Mouse (Mus musculus) hindbrain, embryonic 14.5 days (tissue): ENCODE measurements around the gene Kdelr2. TPM values are rescaled to one million over a fixed set of nuclear protein-coding genes. Genes with fewer than 3 reads are reported as not detected.

Source experiments
- ATAC-seq: fragments of 200-750 bp; cut with Nextera tagmentation; 2 replicates; pipeline ENCODE4 v1.8.0; 2017; ENCODE audit warnings: moderate number of reproducible peaks, mild to moderate bottlenecking, moderate TSS enrichment, moderate library complexity; ENCODE audit not compliant: low FRiP score
- DNase-seq: peaks from one replicate; pipeline ENCODE4 v3.0.0-alpha.2; 2015; ENCODE audit warnings: low spot score
- H3K27ac ChIP-seq: fragments of 300-500 bp; sonication (generic); 2 replicates; pipeline ENCODE4 v1.5.1; 2014; ENCODE audit warnings: mild to moderate bottlenecking, moderate library complexity
- H3K27me3 ChIP-seq: fragments of 300-500 bp; sonication (generic); 2 replicates; pipeline ENCODE4 v1.6.1; 2014; ENCODE audit warnings: mild to moderate bottlenecking, low read length, mixed read lengths; ENCODE audit not compliant: control insufficient read depth, insufficient read depth
- H3K36me3 ChIP-seq: fragments of 300-500 bp; sonication (generic); replicated peaks from 2 replicates; pipeline ENCODE4 v1.6.1; 2014; ENCODE audit not compliant: control insufficient read depth, insufficient read depth
- H3K4me1 ChIP-seq: fragments of 300-500 bp; sonication (generic); replicated peaks from 2 replicates; pipeline ENCODE4 v1.6.1; 2014; ENCODE audit warnings: antibody characterized with exemption, low read length, mixed read lengths; ENCODE audit not compliant: control insufficient read depth, insufficient read depth
- H3K4me2 ChIP-seq: fragments of 300-500 bp; sonication (generic); replicated peaks from 2 replicates; pipeline ENCODE4 v1.6.1; 2014; ENCODE audit warnings: mild to moderate bottlenecking, moderate library complexity
- H3K4me3 ChIP-seq: fragments of 300-500 bp; sonication (generic); replicated peaks from 2 replicates; pipeline ENCODE4 v1.5.1; 2014; ENCODE audit warnings: mild to moderate bottlenecking, low read length
- H3K9ac ChIP-seq: fragments of 300-500 bp; sonication (generic); 2 replicates; pipeline ENCODE4 v1.6.1; 2014
- H3K9me3 ChIP-seq: fragments of 300-500 bp; sonication (generic); 2 replicates; pipeline ENCODE4 v1.6.1; 2016; ENCODE audit warnings: low read length; ENCODE audit not compliant: control insufficient read depth
- WGBS: fragments of 180-500 bp; shearing (Covaris S2); extraction: QIAGEN DNeasy Blood & Tissue Kit; methylation state at CpG from one replicate; pipeline ENCODE4 v1.1.7; 2014; 5-methylcytosine and 5-hydroxymethylcytosine counted together
- polyA plus RNA-seq: library from polyadenylated mRNA; unstranded; fragments of >200 nt; fragmentation: Nextera tagmentation; extraction: Ambion mirVana; gene quantifications from 2 replicates; pipeline ENCODE4 v1.2.1, GENCODE M21; 2014

The Kdelr2 gene
- polyA plus RNA-seq, 1 experiment from 2014 or later: 147 TPM

DNA sequence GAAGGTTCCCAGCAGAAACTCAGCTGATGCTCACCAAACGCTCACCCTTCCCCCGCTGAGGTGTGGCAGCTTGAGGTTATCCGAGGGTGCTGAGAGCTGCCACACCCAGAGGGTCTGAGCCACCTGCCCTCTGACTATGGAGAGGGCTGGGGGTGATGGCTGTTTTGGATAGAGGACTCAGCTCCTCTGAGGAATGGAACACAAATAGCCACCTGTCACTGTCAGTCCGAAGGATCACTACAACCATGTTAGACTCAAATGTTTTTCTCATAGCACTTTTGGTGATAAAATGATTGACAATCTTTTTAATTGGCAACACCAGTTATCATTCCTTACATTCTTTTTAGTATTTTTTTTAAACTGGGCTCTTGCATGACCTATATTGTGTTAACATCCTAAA lies 17.8 kb downstream of the Kdelr2 start:
- Histone ChIP-seq H3K4me2 (no peak overlapping the region), H3K27me3 (no peaks in the 10 kb centered on the region), H3K4me1 (no peaks in the 10 kb centered on the region), H3K4me3 (no peak overlapping the region), H3K36me3 (peaks cover 61% of the 10 kb centered on the region), H3K9me3 (no peaks in the 10 kb centered on the region), H3K9ac (no peak overlapping the region), H3K27ac (no peak overlapping the region)
- WGBS: 89% methylated on average over 4 of the region's 4 CpGs
- no peak for ATAC-seq
- no peak for DNase-seq

- Histone ChIP-seq H3K27ac (no peak overlapping the region), H3K36me3 (peaks cover 48% of the 10 kb centered on the region), H3K9ac (no peak overlapping the region), H3K9me3 (no peaks in the 10 kb centered on the region), H3K4me3 (no peak overlapping the region), H3K4me1 (no peaks in the 10 kb centered on the region), H3K27me3 (no peaks in the 10 kb centered on the region), H3K4me2 (no peak overlapping the region)
- 85% methylated on average over 4 of the region's 4 CpGs for WGBS
- ATAC-seq: no peak
- DNase-seq: no peak
These were observed 19.4 kb downstream of the Kdelr2 start for GRCm38 (mm10) chr5:143422990-143423389.

DNA sequence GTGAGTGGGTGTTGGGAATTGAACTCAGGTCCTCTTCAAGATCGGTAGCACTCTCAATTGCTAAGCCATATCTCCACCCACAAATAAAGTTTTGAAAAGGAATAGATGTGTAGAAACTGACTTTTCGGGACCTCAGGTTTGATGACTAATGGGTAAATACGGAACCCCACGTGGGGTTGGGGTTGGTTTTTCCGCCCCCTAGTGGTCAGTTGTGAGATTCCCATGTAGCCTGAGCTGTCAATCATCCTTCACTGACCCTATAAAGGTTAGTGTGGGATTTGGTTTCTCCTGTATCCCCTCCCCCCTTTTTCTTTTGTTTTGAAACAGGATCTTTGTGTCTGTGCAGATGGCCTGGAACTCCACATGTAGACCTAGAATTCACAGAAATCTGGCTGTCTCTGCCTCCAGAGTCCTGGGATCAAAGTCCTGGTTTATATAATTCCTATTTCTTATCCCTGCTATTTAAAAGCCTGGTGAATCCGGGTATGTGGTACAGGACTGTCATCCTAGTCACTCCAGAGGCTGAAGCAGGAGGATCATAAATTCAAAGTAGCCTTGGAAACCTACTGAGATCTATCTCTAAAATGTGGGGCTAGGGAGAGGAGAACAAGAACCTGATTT lies 20.4 kb downstream of the Kdelr2 start:
- no peaks in the 10 kb centered on the region for H3K4me1 ChIP-seq
- no peak overlapping the region for H3K9ac ChIP-seq
- no peak overlapping the region for H3K27ac ChIP-seq
- no peaks in the 10 kb centered on the region for H3K9me3 ChIP-seq
- no peaks in the 10 kb centered on the region for H3K27me3 ChIP-seq
- H3K36me3 ChIP-seq: peaks cover 37% of the 10 kb centered on the region
- no peak for ATAC-seq
- H3K4me3 ChIP-seq: no peak overlapping the region
- 38% methylated on average over 6 of the region's 6 CpGs for WGBS
- DNase-seq: peak; percentile 64
- no peak overlapping the region for H3K4me2 ChIP-seq

- 7% methylated on average over 4 of the region's 4 CpGs for WGBS
- H3K4me3 ChIP-seq: no peak overlapping the region
- H3K27me3 ChIP-seq: no peaks in the 10 kb centered on the region
- no peak overlapping the region for H3K9ac ChIP-seq
- H3K36me3 ChIP-seq: no peaks in the 10 kb centered on the region
- ATAC-seq: no peak
- H3K27ac ChIP-seq: no peak overlapping the region
- DNase-seq: peak; percentile 76
- no peaks in the 10 kb centered on the region for H3K4me1 ChIP-seq
- no peaks in the 10 kb centered on the region for H3K9me3 ChIP-seq
- H3K4me2 ChIP-seq: no peak overlapping the region
These were observed 30.8 kb downstream of the Kdelr2 start for GRCm38 (mm10) chr5:143434421-143434820.

DNA sequence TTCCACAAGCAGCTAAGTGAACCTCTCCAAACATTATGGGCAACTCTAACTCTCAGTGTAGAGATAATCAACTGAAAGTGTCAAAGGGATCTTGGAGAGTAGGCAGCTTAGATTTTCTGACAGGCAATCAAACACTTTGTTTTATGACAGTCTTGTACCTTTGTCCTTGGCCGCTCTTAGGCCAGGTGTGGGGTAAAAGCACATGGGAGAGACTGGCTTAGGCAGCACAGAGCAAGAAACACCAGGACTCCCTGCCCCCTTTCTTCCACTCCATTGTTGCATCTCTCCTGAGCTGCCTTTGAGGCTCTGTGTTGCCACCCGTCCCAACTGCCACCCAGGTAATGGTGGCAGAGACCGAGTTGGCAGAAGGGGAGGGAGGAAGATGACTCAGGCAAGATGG lies 37.7 kb downstream of the Kdelr2 start:
- Histone ChIP-seq H3K27ac (no peak overlapping the region), H3K4me1 (no peaks in the 10 kb centered on the region), H3K36me3 (no peaks in the 10 kb centered on the region), H3K4me3 (no peak overlapping the region), H3K27me3 (no peaks in the 10 kb centered on the region), H3K9ac (no peak overlapping the region), H3K9me3 (no peaks in the 10 kb centered on the region), H3K4me2 (no peak overlapping the region)
- ATAC-seq (no peak), DNase-seq (no peak)
- WGBS: 83% methylated on average over 3 of the region's 3 CpGs

GRCm38 (mm10) chr5:143441753-143442152 lies 38.1 kb downstream of the Kdelr2 start:
- Histone ChIP-seq H3K4me2 (no peak overlapping the region), H3K36me3 (no peaks in the 10 kb centered on the region), H3K4me3 (no peak overlapping the region), H3K9me3 (no peaks in the 10 kb centered on the region), H3K27me3 (no peaks in the 10 kb centered on the region), H3K4me1 (no peaks in the 10 kb centered on the region), H3K9ac (no peak overlapping the region), H3K27ac (no peak overlapping the region)
- DNase-seq (no peak), ATAC-seq (no peak)
- 88% methylated on average over 12 of the region's 12 CpGs for WGBS

GRCm38 (mm10) chr5:143463671-143464070 lies 60.0 kb downstream of the Kdelr2 start:
- H3K27me3 ChIP-seq: no peaks in the 10 kb centered on the region
- H3K27ac ChIP-seq: peak overlapping the region; percentile 73
- 82% methylated on average over 11 of the region's 11 CpGs for whole genome bisulfite sequencing
- DNase-seq (no peak), ATAC-seq (no peak)
- peak overlapping the region; percentile 76 for H3K9ac ChIP-seq
- H3K4me3 ChIP-seq: peak overlapping the region; percentile 66
- peaks cover 17% of the 10 kb centered on the region for H3K36me3 ChIP-seq
- H3K9me3 ChIP-seq: no peaks in the 10 kb centered on the region
- peaks cover 14% of the 10 kb centered on the region for H3K4me1 ChIP-seq
- peak overlapping the region; percentile 80 for H3K4me2 ChIP-seq

- Histone ChIP-seq H3K27me3 (no peaks in the 10 kb centered on the region), H3K36me3 (peaks cover 21% of the 10 kb centered on the region), H3K4me3 (peak within 1 kb of the TSS; percentile 66), H3K4me2 (peak within 1 kb of the TSS; percentile 80), H3K9ac (peak within 1 kb of the TSS; percentile 76), H3K9me3 (no peaks in the 10 kb centered on the region), H3K4me1 (peaks cover 14% of the 10 kb centered on the region), H3K27ac (peak within 1 kb of the TSS; percentile 73)
- peak; percentile 97 for ATAC-seq
- WGBS: 3% methylated on average over 43 of the region's 43 CpGs
- DNase-seq: peak; percentile 92
These were observed 60.6 kb downstream of the Kdelr2 start, which contains the start of gene Daglb for GRCm38 (mm10) chr5:143464100-143464756. Gene Daglb (plus strand): TSS chr5:143464584.

GRCm38 (mm10) chr5:143464757-143465118 lies 61.1 kb downstream of the Kdelr2 start:
- Histone ChIP-seq H3K9ac (peak overlapping the region; percentile 76), H3K4me2 (peak overlapping the region; percentile 80), H3K27ac (peak overlapping the region; percentile 73), H3K9me3 (no peaks in the 10 kb centered on the region), H3K4me1 (peaks cover 14% of the 10 kb centered on the region), H3K4me3 (peak overlapping the region; percentile 66), H3K36me3 (peaks cover 26% of the 10 kb centered on the region), H3K27me3 (no peaks in the 10 kb centered on the region)
- DNase-seq: no peak
- WGBS: under 1% methylated on average over 20 of the region's 20 CpGs
- ATAC-seq: peak; percentile 74
